Mouse (Mus musculus): Measurements from ENCODE around the gene A230072I06Rik. TPM values are rescaled to one million over a fixed set of nuclear protein-coding genes. Genes with fewer than 3 reads are reported as not detected.

A230072I06Rik gene
- polyA plus RNA-seq, 1 experiment = 0.12 TPM

GRCm38 (mm10) chr8:12319755-12320455 is 41.3 kb downstream of the A230072I06Rik start:
- DNase-seq (ENCODE audit: extremely low spot score in 1 of 2, low spot score in 1 of 2) = peak in 1 of 2 experiments; percentile 62

GRCm38 (mm10) chr8:12322071-12322470 is 43.5 kb downstream of the A230072I06Rik start:
- no peak for DNase-seq (ENCODE audit: extremely low spot score in 1 of 2, low spot score in 1 of 2)

DNA sequence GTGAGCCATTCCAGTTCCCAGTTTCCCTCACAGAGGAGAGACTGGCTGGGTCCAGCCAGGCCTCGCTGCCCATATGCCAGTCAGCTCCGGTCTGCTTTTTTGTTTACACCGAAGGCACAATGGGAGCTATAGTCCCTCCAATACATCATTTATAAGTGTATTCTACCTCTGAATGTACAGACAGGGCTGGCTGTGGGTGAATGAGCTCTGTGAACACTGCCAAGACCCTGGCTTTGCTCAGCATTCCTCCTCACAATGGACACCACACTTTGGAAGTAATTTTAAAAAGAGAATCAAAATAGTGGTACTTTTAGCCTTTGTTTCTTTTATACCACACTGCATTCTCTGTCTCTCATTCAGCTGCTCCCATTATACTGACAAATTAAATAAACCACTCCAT is 44.6 kb downstream of the A230072I06Rik start:
- no peak for DNase-seq (ENCODE audit: extremely low spot score in 1 of 2, low spot score in 1 of 2)

DNA sequence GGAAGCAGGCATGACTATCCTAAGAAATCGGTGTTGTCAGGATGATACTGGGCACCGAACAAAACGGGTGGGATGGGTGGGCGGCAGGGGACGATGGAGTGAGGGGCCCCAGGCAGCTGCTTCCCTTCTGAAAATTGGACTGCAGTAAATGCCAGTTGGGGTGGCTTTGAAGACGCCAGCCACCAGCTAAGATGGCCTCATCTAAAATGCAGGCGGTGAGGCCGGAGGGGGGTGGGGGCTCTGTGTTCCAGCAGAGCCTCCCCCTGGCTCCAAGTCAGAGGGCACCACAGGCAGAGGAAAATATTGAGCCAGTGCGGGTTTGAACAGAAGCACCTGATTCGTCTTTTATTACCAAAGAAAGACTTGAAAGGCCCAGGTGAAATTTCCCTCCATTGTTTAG is 45.9 kb downstream of the A230072I06Rik start:
- no peak for DNase-seq (ENCODE audit: extremely low spot score in 1 of 2, low spot score in 1 of 2)

- no peak for DNase-seq (ENCODE audit: extremely low spot score in 1 of 2, low spot score in 1 of 2)
These were observed 46.5 kb downstream of the A230072I06Rik start for GRCm38 (mm10) chr8:12324991-12325601.

- no peak for DNase-seq (ENCODE audit: extremely low spot score in 1 of 2, low spot score in 1 of 2)
These were observed 48.6 kb downstream of the A230072I06Rik start for GRCm38 (mm10) chr8:12327187-12327586.

DNA sequence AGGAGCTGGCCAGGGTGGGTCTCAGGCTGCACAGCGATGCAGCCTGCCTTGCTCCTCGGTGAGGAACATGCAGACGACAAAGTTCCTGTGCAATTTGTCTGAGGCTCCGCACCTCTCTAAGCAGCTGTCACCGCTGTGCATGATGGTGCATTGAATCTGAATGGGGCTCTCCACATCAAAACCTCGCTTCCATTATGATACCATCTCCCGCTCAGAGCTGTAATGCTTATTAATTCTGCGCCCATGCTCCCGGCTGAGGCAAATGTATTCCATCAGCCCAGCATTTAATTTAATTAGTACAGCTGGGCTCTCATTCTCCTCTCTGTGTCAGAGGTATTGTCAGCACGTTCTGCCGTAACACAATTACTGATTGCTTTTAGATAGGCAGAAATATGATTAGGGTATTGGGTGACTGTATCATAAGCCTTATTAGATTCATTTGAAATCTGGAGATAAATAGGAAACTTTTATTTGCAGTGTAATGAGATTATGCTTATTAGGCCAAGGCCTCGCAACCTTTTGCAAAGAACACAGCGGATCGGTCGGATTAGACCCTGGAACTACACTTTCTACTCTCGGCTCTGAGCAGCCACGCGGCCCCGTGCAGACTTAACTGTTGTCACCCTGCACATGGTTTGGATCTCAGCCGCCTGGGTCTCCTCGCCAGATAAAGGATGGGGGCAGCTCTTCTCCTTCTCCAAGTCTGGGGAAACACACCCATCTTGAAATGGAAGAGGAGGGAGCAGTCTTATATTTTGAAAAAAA is 49.3 kb downstream of the A230072I06Rik start:
- DNase-seq (ENCODE audit: extremely low spot score in 1 of 2, low spot score in 1 of 2) = no peak

- DNase-seq (ENCODE audit: extremely low spot score in 1 of 2, low spot score in 1 of 2) = no peak
These were observed 49.9 kb downstream of the A230072I06Rik start for GRCm38 (mm10) chr8:12328476-12328875.

DNA sequence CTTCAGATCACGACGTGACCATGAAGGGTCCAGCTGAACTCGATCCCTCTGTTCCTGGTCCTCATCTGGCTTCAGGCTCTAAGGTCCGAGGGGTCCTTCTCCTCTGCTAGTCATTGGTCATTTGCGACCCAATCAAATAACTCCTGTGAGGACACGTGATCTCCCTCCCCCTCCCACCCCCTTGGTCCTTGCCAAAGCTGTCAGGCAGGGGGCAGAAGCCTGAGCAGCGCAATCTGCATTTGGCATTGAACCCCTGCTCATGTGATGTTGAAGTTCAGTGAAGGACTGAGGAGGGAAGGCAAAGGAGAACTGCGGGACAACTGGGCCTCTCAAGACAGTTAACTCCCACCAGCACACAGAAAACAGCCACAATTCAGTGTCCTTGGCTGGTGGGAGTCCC is 51.4 kb downstream of the A230072I06Rik start:
- no peak for DNase-seq (ENCODE audit: extremely low spot score in 1 of 2, low spot score in 1 of 2)

Other genes with a start within 250 kb of the A230072I06Rik start
- 11.7 and 13.4 TPM in 2 replicates for gene Sox1, start 116.5 kb downstream of the A230072I06Rik start, polyA plus RNA-seq (2012; rRNA removed)